Mouse (Mus musculus) testis, adult 2 months (tissue): ENCODE measurements around the gene Col18a1. TPM values are rescaled to one million over a fixed set of nuclear protein-coding genes. Genes with fewer than 3 reads are reported as not detected.

ENCODE experiments used
- H3K27ac ChIP-seq: fragments of 200-500 bp; 2 replicates; pipeline ENCODE4 v1.5.1; 2012; ENCODE audit warnings: low read depth, low read length; ENCODE audit not compliant: control insufficient read depth, insufficient read depth
- H3K27me3 ChIP-seq: fragments of 200-500 bp; 2 replicates; pipeline ENCODE4 v1.6.1; 2012; ENCODE audit warnings: mild to moderate bottlenecking, low read length, moderate library complexity; ENCODE audit not compliant: control insufficient read depth, insufficient read depth
- H3K36me3 ChIP-seq: fragments of 200-500 bp; 2 replicates; pipeline ENCODE4 v1.6.1; 2012; ENCODE audit warnings: mild to moderate bottlenecking, low read length; ENCODE audit not compliant: control insufficient read depth, insufficient read depth
- H3K4me1 ChIP-seq: fragments of 200-500 bp; 2 replicates; pipeline ENCODE4 v1.6.1; 2012; ENCODE audit warnings: low read length; ENCODE audit not compliant: control insufficient read depth, insufficient read depth
- H3K4me3 ChIP-seq: fragments of 200-500 bp; 2 replicates; pipeline ENCODE4 v1.5.1; 2012; ENCODE audit warnings: low read depth, mild to moderate bottlenecking, low read length, moderate library complexity, mixed read lengths; ENCODE audit not compliant: control insufficient read depth
- CTCF ChIP-seq: fragments of 200-500 bp; IDR thresholded peaks from 2 replicates; pipeline ENCODE4 v1.5.1; 2012; ENCODE audit warnings: low read depth, mild to moderate bottlenecking, inconsistent platforms, low read length, moderate library complexity; ENCODE audit not compliant: control insufficient read depth, insufficient read depth, insufficient replicate concordance
- POLR2A ChIP-seq: fragments of 200-500 bp; IDR thresholded peaks from 2 replicates; pipeline ENCODE4 v1.6.1; 2012; ENCODE audit warnings: low read depth, mild to moderate bottlenecking, inconsistent platforms, low read length, moderate library complexity; ENCODE audit not compliant: control insufficient read depth
- polyA plus RNA-seq: library from polyadenylated mRNA; depleted of rRNA; stranded (reverse); fragments of >200 nt; gene quantifications from 2 replicates; pipeline ENCODE4 v1.2.3, GENCODE M21; 2012

Gene Col18a1
- polyA plus RNA-seq, 1 experiment = 10.5 TPM

GRCm38 (mm10) chr10:77022301-77023130, 143.8 kb downstream of the Col18a1 start:
- H3K4me3 ChIP-seq = no peak overlapping the region
- peaks cover 6% of the 10 kb centered on the region for H3K4me1 ChIP-seq
- TF ChIP-seq POLR2A = no peak
- TF ChIP-seq CTCF = no peak
- no peaks in the 10 kb centered on the region for H3K36me3 ChIP-seq
- no peak overlapping the region for H3K27ac ChIP-seq
- H3K27me3 ChIP-seq = no peaks in the 10 kb centered on the region

GRCm38 (mm10) chr10:77021399-77022052, 144.8 kb downstream of the Col18a1 start:
- Histone ChIP-seq H3K27ac (no peak overlapping the region), H3K36me3 (no peaks in the 10 kb centered on the region), H3K27me3 (no peaks in the 10 kb centered on the region), H3K4me3 (peak overlapping the region; percentile 10), H3K4me1 (peaks cover 6% of the 10 kb centered on the region)
- no peak for TF ChIP-seq POLR2A
- peak; percentile 97 for TF ChIP-seq CTCF

DNA sequence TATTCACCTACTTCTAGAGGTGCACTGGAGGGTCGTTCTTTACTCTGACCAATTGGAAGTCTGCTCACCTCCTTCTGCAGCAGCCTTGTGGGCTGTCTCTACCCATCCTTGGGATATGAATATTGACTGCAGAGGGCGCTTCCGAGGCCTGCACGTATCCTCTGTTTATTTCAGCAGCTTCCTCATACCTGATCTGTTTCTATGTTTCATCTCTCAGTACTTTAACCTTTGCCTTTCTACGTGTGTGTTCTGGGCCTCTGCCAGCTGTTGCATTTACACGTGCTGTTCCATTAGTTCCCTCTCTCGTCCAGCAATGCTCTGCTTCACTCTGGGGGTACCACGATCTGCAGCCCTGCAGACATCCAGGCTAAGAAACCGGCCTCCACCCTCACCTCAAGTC, 148.7 kb downstream of the Col18a1 start:
- Histone ChIP-seq H3K27ac (no peak overlapping the region), H3K36me3 (no peaks in the 10 kb centered on the region), H3K27me3 (no peaks in the 10 kb centered on the region), H3K4me3 (no peak overlapping the region), H3K4me1 (peaks cover 6% of the 10 kb centered on the region)
- TF ChIP-seq POLR2A (no peak), CTCF (no peak)

DNA sequence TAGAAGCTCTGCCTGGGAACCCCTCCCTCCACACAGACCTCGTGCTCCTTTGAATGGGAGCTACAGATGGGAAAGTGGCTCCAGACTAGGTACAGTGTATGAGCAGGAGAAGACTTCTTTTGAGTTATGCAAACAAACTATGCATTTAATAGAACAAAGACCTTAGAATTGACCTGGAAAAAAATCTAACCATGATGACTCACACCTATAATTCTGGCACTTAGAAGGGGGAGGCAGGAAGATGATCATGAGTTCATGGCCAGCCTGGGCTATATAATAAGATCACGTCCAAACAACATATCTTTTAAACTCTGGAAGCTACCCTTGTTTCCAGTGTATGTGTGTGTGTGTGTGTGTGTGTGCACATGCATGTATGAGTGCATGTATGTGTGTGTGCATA, 149.3 kb downstream of the Col18a1 start:
- Histone ChIP-seq H3K27ac (no peak overlapping the region), H3K4me3 (no peak overlapping the region), H3K27me3 (no peaks in the 10 kb centered on the region), H3K36me3 (no peaks in the 10 kb centered on the region), H3K4me1 (peaks cover 6% of the 10 kb centered on the region)
- TF ChIP-seq POLR2A (no peak), CTCF (no peak)

DNA sequence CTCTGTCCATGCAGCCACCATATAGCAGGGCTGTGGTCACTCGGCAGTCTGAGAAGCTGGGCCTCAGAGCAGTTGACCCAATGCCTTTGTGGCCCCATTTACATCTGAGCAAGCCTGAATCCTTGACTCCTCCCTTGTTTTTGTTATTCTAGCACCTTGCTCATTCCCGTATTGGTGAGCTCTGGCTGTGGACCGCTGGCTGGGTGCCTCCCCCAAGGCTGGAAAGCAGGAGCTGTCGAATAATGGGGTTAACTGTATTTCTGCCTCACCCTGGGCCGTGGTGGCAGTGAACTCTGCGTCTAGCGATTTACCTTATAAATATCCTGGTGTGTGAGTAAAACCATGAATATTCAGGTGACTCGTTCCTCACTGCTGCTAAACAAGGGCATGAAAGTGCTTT, 149.8 kb downstream of the Col18a1 start:
- Histone ChIP-seq H3K4me3 (no peak overlapping the region), H3K4me1 (peaks cover 2% of the 10 kb centered on the region), H3K27me3 (no peaks in the 10 kb centered on the region), H3K36me3 (no peaks in the 10 kb centered on the region), H3K27ac (no peak overlapping the region)
- TF ChIP-seq POLR2A (no peak), CTCF (no peak)

DNA sequence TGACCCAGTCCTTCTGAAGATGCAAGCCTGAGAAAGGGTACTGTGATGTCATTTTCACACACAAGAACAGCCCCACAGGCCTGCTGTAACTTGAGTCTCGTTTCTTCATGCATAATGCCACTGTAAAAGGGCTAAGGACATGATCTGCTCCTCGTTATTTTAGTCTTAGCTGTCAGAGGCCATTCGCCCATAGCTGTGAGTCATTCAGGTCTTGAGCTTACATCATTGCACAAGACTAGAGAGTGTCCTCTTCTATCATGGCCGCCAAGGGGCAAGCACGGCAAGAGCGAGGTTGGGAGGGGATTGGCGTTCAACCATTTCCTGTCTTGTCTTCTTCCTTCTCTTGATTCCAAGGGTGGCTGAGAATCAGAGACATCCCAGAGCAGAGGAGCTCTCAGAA, 150.3 kb downstream of the Col18a1 start:
- H3K36me3 ChIP-seq = no peaks in the 10 kb centered on the region
- no peak overlapping the region for H3K4me3 ChIP-seq
- H3K27me3 ChIP-seq = no peaks in the 10 kb centered on the region
- peaks cover 3% of the 10 kb centered on the region for H3K4me1 ChIP-seq
- TF ChIP-seq POLR2A (no peak), CTCF (no peak)
- no peak overlapping the region for H3K27ac ChIP-seq

DNA sequence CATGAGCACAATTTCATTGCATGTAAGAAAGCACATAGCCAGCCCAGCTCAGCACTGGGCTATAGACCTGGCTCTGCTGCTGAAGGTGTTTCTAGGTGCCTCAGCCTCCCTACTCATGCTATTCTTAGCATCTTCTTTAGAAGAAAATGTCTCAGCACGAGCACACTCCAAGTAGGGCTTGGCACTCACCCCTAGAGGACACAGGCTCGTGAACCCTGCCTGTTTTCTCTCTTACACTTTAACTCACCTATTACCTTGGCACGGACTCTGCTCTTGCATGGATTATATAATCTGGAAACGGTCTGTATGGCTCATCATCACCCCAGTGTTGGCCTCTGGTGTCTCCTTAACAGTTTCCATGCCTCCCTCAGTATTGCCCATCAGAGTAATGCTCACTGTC, 154.7 kb downstream of the Col18a1 start:
- peaks cover 4% of the 10 kb centered on the region for H3K4me1 ChIP-seq
- no peaks in the 10 kb centered on the region for H3K27me3 ChIP-seq
- no peak overlapping the region for H3K27ac ChIP-seq
- TF ChIP-seq POLR2A (no peak), CTCF (no peak)
- no peak overlapping the region for H3K4me3 ChIP-seq
- H3K36me3 ChIP-seq = no peaks in the 10 kb centered on the region
